Mouse (Mus musculus): ENCODE results near the gene Hsf3. TPM values are rescaled to one million over a fixed set of nuclear protein-coding genes. Genes with fewer than 3 reads are reported as not detected.

The Hsf3 gene
- not detected in 2 replicates for polyA plus RNA-seq (2012; rRNA removed)

DNA sequence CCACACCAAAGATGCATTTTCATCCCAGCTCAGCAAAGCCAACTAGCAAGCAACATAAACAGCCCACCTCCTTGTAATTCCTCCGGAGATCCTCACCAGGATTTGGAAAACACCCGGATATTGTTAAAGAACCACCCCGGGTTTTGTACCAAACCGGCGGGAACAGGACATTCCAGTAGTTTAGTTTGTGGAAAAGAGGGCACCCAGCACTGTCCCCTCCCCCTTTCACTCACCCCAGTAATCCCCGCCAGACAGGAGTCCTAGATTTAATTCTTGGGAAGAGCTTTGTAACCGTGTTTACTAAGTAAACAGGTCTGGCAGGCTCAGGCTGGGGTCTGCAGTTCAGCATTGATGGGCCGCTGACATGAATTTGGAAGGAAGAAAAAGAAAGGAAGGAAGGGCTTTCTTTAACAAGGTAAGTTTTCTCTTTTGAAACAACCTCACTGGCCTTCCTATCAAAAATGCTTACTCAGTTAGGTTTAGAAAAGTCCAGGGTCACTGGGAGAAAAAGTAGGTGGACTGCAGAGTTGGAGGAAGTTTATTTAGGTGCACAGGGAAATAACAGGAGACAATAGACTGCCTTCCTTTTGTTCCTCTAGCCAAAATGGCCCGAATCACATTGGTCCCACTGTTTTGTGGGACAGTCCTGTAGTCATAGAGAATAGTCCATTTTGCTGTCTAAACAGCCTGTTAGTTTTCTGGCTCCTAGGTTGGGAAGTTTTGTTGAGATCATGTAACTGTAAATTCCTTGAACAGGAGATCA, at the start of gene Hsf3:
TSS of gene Hsf3 (minus strand) at position 94 of the 763 bp plus-strand sequence.

GRCm38 (mm10) chrX:96455149-96455548, 945 bp downstream of the Hsf3 start, which contains the start of gene Heph:
Gene Heph (plus strand): TSS chrX:96455359.

DNA sequence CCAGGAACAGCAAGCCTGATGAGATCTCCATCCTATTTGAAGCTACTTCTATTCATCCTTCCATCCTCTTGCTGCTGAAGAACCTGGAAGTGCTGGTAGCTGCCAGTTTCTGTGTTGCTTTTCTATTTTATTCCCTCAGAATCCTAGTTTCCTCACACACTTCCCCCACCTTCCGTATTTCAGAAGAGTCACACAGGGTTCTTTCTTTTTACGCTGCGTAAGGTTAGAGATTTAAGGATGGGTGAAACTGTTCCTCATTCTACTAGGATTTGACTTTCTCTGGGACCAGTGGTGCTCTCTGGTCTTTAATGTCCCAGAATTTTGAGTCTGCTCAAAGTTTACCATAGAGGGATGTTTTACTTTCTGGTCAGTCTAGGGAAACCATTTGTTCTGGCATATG, 162.8 kb downstream of the Hsf3 start, which contains the start of gene Vsig4:
TSS of gene Vsig4 (minus strand) at position 101 of the 400 bp plus-strand sequence.

Other genes with a start within 250 kb of the Hsf3 start
- gene Vsig4, start 162.9 kb downstream of the Hsf3 start, polyA plus RNA-seq (2012; rRNA removed), result not detected in 2 replicates
- gene Heph, start 935 bp downstream of the Hsf3 start, polyA plus RNA-seq (2012; rRNA removed), result 0.12 and 0.16 TPM in 2 replicates

Data from stomach, adult 2 months (tissue).